Mouse (Mus musculus): ENCODE results near the gene Parp6.
A peak's percentile ranks its signal among the peaks of the same experiment; 100 is the strongest.

Gene Parp6

GRCm38 (mm10) chr9:59655958-59656634 lies 39.0 kb downstream of the Parp6 start, which contains the start of gene Pkm:
Gene Pkm (plus strand): TSS chr9:59656368.
- DNase-seq (ENCODE audit: low read depth, low spot score), result peak; percentile 100

- DNase-seq (ENCODE audit: low read depth, low spot score), result peak; percentile 90
Measured at GRCm38 (mm10) chr9:59656635-59657617, 39.8 kb downstream of the Parp6 start.

- DNase-seq (ENCODE audit: low read depth, low spot score), result no peak
Measured at GRCm38 (mm10) chr9:59658146-59658545, 41.1 kb downstream of the Parp6 start.

GRCm38 (mm10) chr9:59659036-59660026 lies 42.2 kb downstream of the Parp6 start:
- peak; percentile 95 for DNase-seq (ENCODE audit: low read depth, low spot score)

- DNase-seq (ENCODE audit: low read depth, low spot score), result no peak
Measured at GRCm38 (mm10) chr9:59660421-59660820, 43.3 kb downstream of the Parp6 start.

- DNase-seq (ENCODE audit: low read depth, low spot score), result no peak
Measured at GRCm38 (mm10) chr9:59661298-59661975, 44.4 kb downstream of the Parp6 start.

GRCm38 (mm10) chr9:59663226-59663625 lies 46.1 kb downstream of the Parp6 start:
- DNase-seq (ENCODE audit: low read depth, low spot score), result no peak

- no peak for DNase-seq (ENCODE audit: low read depth, low spot score)
Measured at GRCm38 (mm10) chr9:59663957-59664356, 46.9 kb downstream of the Parp6 start.

- no peak for DNase-seq (ENCODE audit: low read depth, low spot score)
Measured at GRCm38 (mm10) chr9:59664664-59665256, 47.7 kb downstream of the Parp6 start.

- DNase-seq (ENCODE audit: low read depth, low spot score), result no peak
Measured at GRCm38 (mm10) chr9:59666016-59666415, 48.9 kb downstream of the Parp6 start.

- DNase-seq (ENCODE audit: low read depth, low spot score), result no peak
Measured at GRCm38 (mm10) chr9:59666813-59667212, 49.7 kb downstream of the Parp6 start.

GRCm38 (mm10) chr9:59667250-59667649 lies 50.2 kb downstream of the Parp6 start:
- no peak for DNase-seq (ENCODE audit: low read depth, low spot score)

- no peak for DNase-seq (ENCODE audit: low read depth, low spot score)
Measured at GRCm38 (mm10) chr9:59667904-59668303, 50.8 kb downstream of the Parp6 start.

- no peak for DNase-seq (ENCODE audit: low read depth, low spot score)
Measured at GRCm38 (mm10) chr9:59668473-59668872, 51.4 kb downstream of the Parp6 start.

- DNase-seq (ENCODE audit: low read depth, low spot score), result no peak
Measured at GRCm38 (mm10) chr9:59669172-59669571, 52.1 kb downstream of the Parp6 start.

- DNase-seq (ENCODE audit: low read depth, low spot score), result no peak
Measured at GRCm38 (mm10) chr9:59672195-59672894, 55.3 kb downstream of the Parp6 start.

GRCm38 (mm10) chr9:59673427-59673826 lies 56.3 kb downstream of the Parp6 start:
- no peak for DNase-seq (ENCODE audit: low read depth, low spot score)

GRCm38 (mm10) chr9:59675598-59675997 lies 58.5 kb downstream of the Parp6 start:
- no peak for DNase-seq (ENCODE audit: low read depth, low spot score)

- DNase-seq (ENCODE audit: low read depth, low spot score), result no peak
Measured at GRCm38 (mm10) chr9:59678313-59678712, 61.2 kb downstream of the Parp6 start.
